Mouse (Mus musculus) heart, postnatal 14 days (tissue): ENCODE measurements at regions not wholly inside any gene's neighbourhood (a gene's known extent, or its start where the extent isn't known, plus 50 kb on each side); places are given as distances from the start of the nearest gene placed in this dataset.
A peak's percentile ranks its signal among the peaks of the same experiment; 100 is the strongest.
"Not testable (repeated sequence)": the region's sequence is repeated elsewhere in the genome, so short reads cannot be mapped to it uniquely, and the experiment has no call there.

Experiments used
- DNase-seq, 2 experiments: peaks; one replicate each; pipeline ENCODE4 v3.0.0; 2021 to 2022
- intact Hi-C: fragments of 180-260 bp; cut with DNase I; formaldehyde crosslinking; loops from one replicate; pipeline ENCODE4 v1.15.1; 2025

DNA sequence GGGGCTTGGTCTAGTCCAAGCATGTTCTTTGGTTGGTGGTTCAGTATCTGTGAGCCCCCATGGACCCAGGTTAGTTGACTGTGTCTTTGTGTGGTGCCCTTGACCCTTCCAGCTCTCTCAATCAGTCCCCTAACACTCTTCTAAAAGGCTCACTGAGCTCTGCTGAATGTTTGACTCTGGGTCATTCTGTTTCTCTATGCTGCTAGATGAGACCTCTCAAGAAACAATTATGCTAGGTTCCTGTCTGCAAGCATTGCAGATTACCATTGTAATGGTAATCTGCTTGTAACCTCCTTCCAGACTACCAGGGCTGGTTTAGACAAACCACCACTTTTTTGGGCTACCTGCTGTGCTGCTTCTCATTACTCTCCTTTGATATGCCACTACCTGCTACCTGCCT lies 2863.9 kb downstream of the Gm37988 start:
- DNase-seq: no peak
- intact Hi-C loops: no loop called here

GRCm38 (mm10) chr1:7709206-7709605 lies 2901.5 kb downstream of the Gm37988 start:
- DNase-seq, intact Hi-C loops: not testable (repeated sequence)

- no peak for DNase-seq
- intact Hi-C loops: no loop called here
Measured at GRCm38 (mm10) chr1:7732725-7733124, 2925.0 kb downstream of the Gm37988 start.

- intact Hi-C loops: no loop called here
Measured at GRCm38 (mm10) chr1:7737331-7737730, 2929.6 kb downstream of the Gm37988 start.

DNA sequence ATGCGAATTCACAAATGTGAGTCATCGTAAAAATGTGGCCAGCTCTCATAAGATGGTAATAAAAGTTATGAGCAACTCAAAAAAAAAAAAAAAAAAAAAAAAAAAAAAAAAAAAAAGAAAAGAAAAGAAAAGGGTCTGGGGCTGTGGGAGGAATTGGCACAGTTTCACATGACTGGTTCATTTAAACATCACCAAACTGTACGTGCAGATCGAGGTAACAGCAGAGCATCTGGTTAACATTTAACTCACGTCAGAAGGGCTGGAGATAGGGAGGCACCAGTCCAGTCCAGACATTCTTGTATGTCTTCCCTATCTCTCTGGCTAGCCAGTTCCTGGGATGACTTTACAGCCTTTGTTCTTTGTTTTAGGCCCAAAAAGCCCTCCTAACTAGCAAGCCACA lies 2938.2 kb downstream of the Gm37988 start:
- intact Hi-C loops: no loop called here
- no peak for DNase-seq

More at GRCm38 (mm10) chr1:7737331-7737730, 2929.6 kb downstream of the Gm37988 start:
- no peak for DNase-seq

DNA sequence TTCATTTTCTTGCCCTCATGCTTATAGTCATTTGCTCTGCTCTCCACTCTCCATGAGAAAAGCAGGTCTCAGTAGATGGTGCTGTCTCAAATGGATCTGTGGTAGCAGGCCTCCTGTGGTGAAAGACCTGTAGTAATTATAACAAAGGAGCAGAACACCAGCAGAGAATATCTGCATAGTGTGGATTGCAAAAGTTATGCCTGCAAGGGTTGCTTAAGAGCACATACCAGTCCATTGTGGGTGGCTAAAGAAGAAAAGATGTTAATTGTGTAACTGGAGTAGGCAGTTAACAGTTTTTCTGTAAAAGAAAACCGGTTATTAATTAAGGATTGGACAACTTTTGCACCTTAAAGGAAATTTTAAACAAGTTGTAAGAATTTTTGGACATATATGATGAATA lies 2969.0 kb downstream of the Gm37988 start:
- DNase-seq: no peak
- intact Hi-C loops: no loop called here

GRCm38 (mm10) chr1:7777191-7778044 lies 2969.7 kb downstream of the Gm37988 start:
- DNase-seq: peak in 1 of 2 experiments; percentile 2
- intact Hi-C loops: no loop called here

- intact Hi-C loops, DNase-seq: not testable (repeated sequence)
Measured at GRCm38 (mm10) chr1:7778045-7778565, 2970.4 kb downstream of the Gm37988 start.

GRCm38 (mm10) chr1:7778657-7779056 lies 2971.0 kb downstream of the Gm37988 start:
- DNase-seq: no peak

GRCm38 (mm10) chr1:7823969-7824368 lies 3016.3 kb downstream of the Gm37988 start:
- DNase-seq: no peak
- intact Hi-C loops: no loop called here

More at GRCm38 (mm10) chr1:7778657-7779056, 2971.0 kb downstream of the Gm37988 start:
- intact Hi-C loops: no loop called here
